Mouse (Mus musculus) limb, embryonic 14.5 days (tissue): ENCODE measurements at regions not wholly inside any gene's neighbourhood (a gene's known extent, or its start where the extent isn't known, plus 50 kb on each side); places are given as distances from the start of the nearest gene placed in this dataset.

ENCODE experiments used
- ATAC-seq: fragments of 200-750 bp; cut with Nextera tagmentation; 2 replicates; pipeline ENCODE4 v1.8.0; 2017; ENCODE audit warnings: low read depth, moderate number of reproducible peaks, moderate TSS enrichment; ENCODE audit not compliant: low FRiP score
- DNase-seq: peaks from one replicate; pipeline ENCODE4 v3.0.0-alpha.2; 2015; ENCODE audit warnings: low spot score
- H3K27ac ChIP-seq: fragments of 300-500 bp; sonication (generic); replicated peaks from 2 replicates; pipeline ENCODE4 v1.5.1; 2014; ENCODE audit warnings: low read depth, mild to moderate bottlenecking, low read length, moderate library complexity, mixed read lengths
- H3K27me3 ChIP-seq: fragments of 300-500 bp; sonication (generic); 2 replicates; pipeline ENCODE4 v1.6.1; 2014; ENCODE audit warnings: low read length, mixed read lengths; ENCODE audit not compliant: control insufficient read depth, insufficient read depth
- H3K36me3 ChIP-seq: fragments of 300-500 bp; sonication (generic); 2 replicates; pipeline ENCODE4 v1.6.1; 2014; ENCODE audit warnings: mild to moderate bottlenecking, low read length, moderate library complexity, mixed read lengths; ENCODE audit not compliant: control insufficient read depth, insufficient read depth
- H3K4me1 ChIP-seq: fragments of 300-500 bp; sonication (generic); 2 replicates; pipeline ENCODE4 v1.6.1; 2014; ENCODE audit warnings: antibody characterized with exemption, low read length, mixed read lengths; ENCODE audit not compliant: control insufficient read depth, insufficient read depth
- H3K4me2 ChIP-seq: fragments of 300-500 bp; sonication (generic); replicated peaks from 2 replicates; pipeline ENCODE4 v1.6.1; 2014; ENCODE audit warnings: low read depth, mild to moderate bottlenecking, low read length, moderate library complexity; ENCODE audit not compliant: severe bottlenecking
- H3K4me3 ChIP-seq: fragments of 300-500 bp; sonication (generic); replicated peaks from 2 replicates; pipeline ENCODE4 v1.5.1; 2014; ENCODE audit warnings: low read length
- H3K9ac ChIP-seq: fragments of 300-500 bp; sonication (generic); 2 replicates; pipeline ENCODE4 v1.6.1; 2014; ENCODE audit warnings: mild to moderate bottlenecking, low read depth, low read length, moderate library complexity; ENCODE audit not compliant: severe bottlenecking
- H3K9me3 ChIP-seq: fragments of 300-500 bp; sonication (generic); 2 replicates; pipeline ENCODE4 v1.6.1; 2016; ENCODE audit warnings: low read length; ENCODE audit not compliant: control insufficient read depth
- POLR2A ChIP-seq: fragments of 200-500 bp; IDR thresholded peaks from 2 replicates; pipeline ENCODE4 v1.8.0; 2012; ENCODE audit warnings: inconsistent platforms, mild to moderate bottlenecking, moderate library complexity, borderline replicate concordance; ENCODE audit not compliant: insufficient read depth, insufficient read length; ENCODE audit errors: extremely low read depth
- WGBS: fragments of 180-500 bp; shearing (Covaris S2); extraction: QIAGEN DNeasy Blood & Tissue Kit; methylation state at CpG from one replicate; pipeline ENCODE4 v1.1.7; 2014; 5-methylcytosine and 5-hydroxymethylcytosine counted together

GRCm38 (mm10) chr9:116294073-116294472 lies 118.9 kb upstream of the Tgfbr2 start:
- DNase-seq (no peak), ATAC-seq (no peak)
- no peak overlapping the region for H3K27ac ChIP-seq
- no peaks in the 10 kb centered on the region for H3K36me3 ChIP-seq
- no peaks in the 10 kb centered on the region for H3K9me3 ChIP-seq
- H3K4me2 ChIP-seq: no peak overlapping the region
- H3K4me1 ChIP-seq: peaks cover 3% of the 10 kb centered on the region; the same call in 1 of the 2 replicates
- no peaks in the 10 kb centered on the region for H3K27me3 ChIP-seq
- H3K4me3 ChIP-seq: no peak overlapping the region
- TF ChIP-seq POLR2A: no peak
- WGBS: 78% methylated on average over 3 of the region's 3 CpGs
- H3K9ac ChIP-seq: no peak overlapping the region

GRCm38 (mm10) chr9:116293110-116293509 lies 118.0 kb upstream of the Tgfbr2 start:
- no peaks in the 10 kb centered on the region for H3K36me3 ChIP-seq
- H3K9me3 ChIP-seq: no peaks in the 10 kb centered on the region
- no peaks in the 10 kb centered on the region for H3K27me3 ChIP-seq
- no peak overlapping the region for H3K4me2 ChIP-seq
- no peak overlapping the region for H3K27ac ChIP-seq
- ATAC-seq (no peak), DNase-seq (no peak)
- H3K9ac ChIP-seq: no peak overlapping the region
- no peak overlapping the region for H3K4me3 ChIP-seq
- WGBS: 83% methylated on average over 6 of the region's 6 CpGs
- no peak for TF ChIP-seq POLR2A
- H3K4me1 ChIP-seq: peaks cover 3% of the 10 kb centered on the region; the same call in 1 of the 2 replicates

- no peak for DNase-seq
- no peak overlapping the region for H3K4me3 ChIP-seq
- ATAC-seq: no peak
- peaks cover 3% of the 10 kb centered on the region; the same call in 1 of the 2 replicates for H3K4me1 ChIP-seq
- no peak for TF ChIP-seq POLR2A
- no peaks in the 10 kb centered on the region for H3K27me3 ChIP-seq
- H3K36me3 ChIP-seq: no peaks in the 10 kb centered on the region
- no peak overlapping the region for H3K27ac ChIP-seq
- WGBS: 96% methylated on average over 3 of the region's 3 CpGs
- no peak overlapping the region for H3K9ac ChIP-seq
- H3K4me2 ChIP-seq: no peak overlapping the region
- H3K9me3 ChIP-seq: no peaks in the 10 kb centered on the region
These were observed 116.5 kb upstream of the Tgfbr2 start for GRCm38 (mm10) chr9:116291624-116292023.

GRCm38 (mm10) chr9:116290896-116291295 lies 115.7 kb upstream of the Tgfbr2 start:
- ATAC-seq: no peak
- no peak overlapping the region for H3K4me3 ChIP-seq
- H3K36me3 ChIP-seq: no peaks in the 10 kb centered on the region
- peaks cover 3% of the 10 kb centered on the region; the same call in 1 of the 2 replicates for H3K4me1 ChIP-seq
- H3K27ac ChIP-seq: no peak overlapping the region
- H3K27me3 ChIP-seq: no peaks in the 10 kb centered on the region
- DNase-seq: no peak
- no peak for TF ChIP-seq POLR2A
- no peak overlapping the region for H3K4me2 ChIP-seq
- 93% methylated on average over 1 of the region's 1 CpGs for WGBS
- no peak overlapping the region for H3K9ac ChIP-seq
- no peaks in the 10 kb centered on the region for H3K9me3 ChIP-seq

- Histone ChIP-seq H3K27me3 (no peaks in the 10 kb centered on the region), H3K4me3 (no peak overlapping the region), H3K27ac (no peak overlapping the region), H3K9ac (no peak overlapping the region), H3K4me1 (no peaks in the 10 kb centered on the region), H3K4me2 (no peak overlapping the region), H3K9me3 (no peaks in the 10 kb centered on the region), H3K36me3 (no peaks in the 10 kb centered on the region)
- no peak for ATAC-seq
- 69% methylated on average over 11 of the region's 11 CpGs for WGBS
- TF ChIP-seq POLR2A: no peak
- no peak for DNase-seq
These were observed 110.7 kb upstream of the Tgfbr2 start for GRCm38 (mm10) chr9:116285691-116286431.
